Mouse (Mus musculus) lung, adult 2 months (tissue): Measurements from ENCODE around the gene Tcta.
"Not testable (repeated sequence)": the region's sequence is repeated elsewhere in the genome, so short reads cannot be mapped to it uniquely, and the experiment has no call there.

Source experiments
- CTCF ChIP-seq: fragments of 200-500 bp; IDR thresholded peaks from 2 replicates; pipeline ENCODE4 v1.5.1; 2011; ENCODE audit warnings: mild to moderate bottlenecking, low read length, control low read depth; ENCODE audit not compliant: insufficient read depth
- POLR2A ChIP-seq: fragments of 200-500 bp; IDR thresholded peaks from 2 replicates; pipeline ENCODE4 v1.6.1; 2011; ENCODE audit warnings: low read depth, mild to moderate bottlenecking, control low read depth, low read length, borderline replicate concordance; ENCODE audit errors: extremely low read depth

- not testable (repeated sequence) for TF ChIP-seq POLR2A, CTCF
Observed at GRCm38 (mm10) chr9:108268701-108269100, 37.3 kb downstream of the Tcta start.
